In the genomic region with DNA sequence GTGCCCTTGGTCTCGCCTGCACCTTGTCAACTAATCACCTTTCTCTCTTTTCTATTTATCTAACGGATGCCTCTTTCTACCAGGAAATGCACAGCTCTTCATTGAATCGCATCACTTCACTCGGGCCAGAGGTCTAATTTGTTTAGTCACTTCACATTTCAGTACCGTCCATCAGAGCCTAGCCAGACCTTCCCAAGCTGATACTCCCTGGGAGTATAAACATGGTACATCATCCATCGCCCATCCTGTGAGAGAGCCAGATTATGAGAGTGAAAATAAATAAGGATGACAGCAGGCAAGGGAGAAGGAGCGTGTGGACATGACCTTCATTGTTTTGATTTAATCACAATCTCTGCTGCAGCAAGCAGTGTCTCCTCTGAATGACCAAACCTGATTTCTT, we compare ENCODE assay signal across 18 mouse cellular contexts.
"Had no signal": no experiment of that assay in that cellular context is flagged by ENCODE, and none has a peak within 500 bp of the region (broad histone marks: within the 10 kb centered on the region; RNA-seq: fewer than 3 reads in every experiment).

No protein-coding gene starts in this region.

- ATAC-seq: midbrain, embryonic 15.5 days had no signal

- H3K27ac ChIP-seq: kidney, postnatal 0 days; liver, embryonic 13.5 days; midbrain, embryonic 12.5 days; midbrain, embryonic 15.5 days; neural tube, embryonic 13.5 days; stomach, postnatal 0 days had no signal

- H3K4me1 ChIP-seq: liver, embryonic 13.5 days; midbrain, embryonic 12.5 days; midbrain, embryonic 15.5 days; neural tube, embryonic 13.5 days had no signal

- H3K9me3 ChIP-seq: liver, embryonic 13.5 days; midbrain, embryonic 12.5 days; midbrain, embryonic 15.5 days; neural tube, embryonic 13.5 days had no signal

- H3K9ac ChIP-seq: liver, embryonic 13.5 days; midbrain, embryonic 12.5 days; midbrain, embryonic 15.5 days; neural tube, embryonic 13.5 days had no signal

- H3K4me3 ChIP-seq: liver, embryonic 13.5 days; midbrain, embryonic 12.5 days; midbrain, embryonic 15.5 days; myocyte; neural tube, embryonic 13.5 days had no signal

- DNase-seq: kidney, adult 18-20 months; kidney, postnatal 25 days; liver, embryonic 13.5 days; lung, adult 2 months; lung, postnatal 14 days; lung, postnatal 4 days; right cerebral cortex, adult 18-20 months; right cerebral cortex, postnatal 14 days; right cerebral cortex, postnatal 4 days; thymus, adult 2 months; thymus, postnatal 14 days; thymus, postnatal 4 days had no signal

- H3K27me3 ChIP-seq: liver, embryonic 13.5 days; midbrain, embryonic 12.5 days; midbrain, embryonic 15.5 days; neural tube, embryonic 13.5 days had no signal

- H3K4me2 ChIP-seq: liver, embryonic 13.5 days; midbrain, embryonic 12.5 days; midbrain, embryonic 15.5 days; neural tube, embryonic 13.5 days had no signal

- H3K36me3 ChIP-seq: liver, embryonic 13.5 days; midbrain, embryonic 12.5 days; midbrain, embryonic 15.5 days; neural tube, embryonic 13.5 days had no signal
